Mouse (Mus musculus): ENCODE results near the gene Olfr20.
"Not testable (repeated sequence)": the region's sequence is repeated elsewhere in the genome, so short reads cannot be mapped to it uniquely, and the experiment has no call there.

Olfr20 gene
- long read RNA-seq, experiment 1, result 0 reads
- long read RNA-seq, experiment 2, result 0 reads

- intact Hi-C loops (cut with DNase I), result no loop called here
These were observed at the start of gene Olfr20 for GRCm38 (mm10) chr11:73350483-73350882. Gene Olfr20 (plus strand): TSS chr11:73350783.

- intact Hi-C loops (cut with DNase I), result no loop called here
These were observed 47.5 kb upstream of the Olfr20 start for GRCm38 (mm10) chr11:73303123-73303522.

GRCm38 (mm10) chr11:73315961-73316360 lies 34.6 kb upstream of the Olfr20 start:
- intact Hi-C loops (cut with DNase I), result no loop called here

- intact Hi-C loops (cut with DNase I), result not testable (repeated sequence)
These were observed 32.0 kb upstream of the Olfr20 start for GRCm38 (mm10) chr11:73318581-73318980.

- intact Hi-C loops (cut with DNase I), result not testable (repeated sequence)
These were observed 29.5 kb upstream of the Olfr20 start for GRCm38 (mm10) chr11:73321064-73321463.

GRCm38 (mm10) chr11:73323906-73324830 lies 26.4 kb upstream of the Olfr20 start:
- intact Hi-C loops (cut with DNase I), result no loop called here

- intact Hi-C loops (cut with DNase I), result no loop called here
These were observed 24.1 kb upstream of the Olfr20 start for GRCm38 (mm10) chr11:73326485-73326886.

- intact Hi-C loops (cut with DNase I), result no loop called here
These were observed 23.2 kb upstream of the Olfr20 start for GRCm38 (mm10) chr11:73327361-73327760.

GRCm38 (mm10) chr11:73329442-73329841 lies 21.1 kb upstream of the Olfr20 start, which contains the start of the genes Aspa, Gm49340 and Spata22:
Gene Aspa (minus strand): TSS chr11:73329596.
Gene Gm49340 (plus strand): TSS chr11:73329741.
Gene Spata22 (plus strand): TSS chr11:73329741.
- intact Hi-C loops (cut with DNase I), result no loop called here

GRCm38 (mm10) chr11:73333357-73333756 lies 17.2 kb upstream of the Olfr20 start:
- intact Hi-C loops (cut with DNase I), result no loop called here

- intact Hi-C loops (cut with DNase I), result no loop called here
These were observed 13.7 kb upstream of the Olfr20 start for GRCm38 (mm10) chr11:73336919-73337318.

GRCm38 (mm10) chr11:73370946-73371345 lies 20.4 kb downstream of the Olfr20 start, which contains the start of gene Olfr376:
Gene Olfr376 (plus strand): TSS chr11:73371246.
- intact Hi-C loops (cut with DNase I), result no loop called here

- intact Hi-C loops (cut with DNase I), result no loop called here
These were observed 44.8 kb downstream of the Olfr20 start for GRCm38 (mm10) chr11:73395374-73395773.

- intact Hi-C loops (cut with DNase I), result no loop called here
These were observed 48.9 kb downstream of the Olfr20 start, which contains the start of gene Olfr1 for GRCm38 (mm10) chr11:73399514-73399913. Gene Olfr1 (minus strand): TSS chr11:73399614.
